Mouse (Mus musculus) heart, postnatal 4 days (tissue): ENCODE results near the gene Rhobtb3. TPM values are rescaled to one million over a fixed set of nuclear protein-coding genes. Genes with fewer than 3 reads are reported as not detected.

ENCODE experiments used
- DNase-seq: peaks from one replicate; pipeline ENCODE4 v3.0.0; 2021
- total RNA-seq, 2 experiments: library from RNA; stranded (reverse); gene quantifications; 2 replicates each; pipeline ENCODE4 v1.2.3; 2021

Gene Rhobtb3
- total RNA-seq: 10 to 100 TPM; 27.1 to 29.5 TPM

GRCm38 (mm10) chr13:75943189-75944043 lies at the start of gene Rhobtb3:
Gene Rhobtb3 (minus strand): TSS chr13:75943925.
- DNase-seq: peak; percentile 89

- DNase-seq: peak; percentile 19
These were observed 48.7 kb upstream of the Rhobtb3 start for GRCm38 (mm10) chr13:75992169-75993028.

- DNase-seq: peak; percentile 13
These were observed 44.4 kb upstream of the Rhobtb3 start for GRCm38 (mm10) chr13:75988096-75988495.

- DNase-seq: no peak
These were observed 38.2 kb upstream of the Rhobtb3 start for GRCm38 (mm10) chr13:75981901-75982300.

GRCm38 (mm10) chr13:75976649-75977048 lies 32.9 kb upstream of the Rhobtb3 start:
- DNase-seq: no peak

GRCm38 (mm10) chr13:75976218-75976617 lies 32.5 kb upstream of the Rhobtb3 start:
- no peak for DNase-seq

GRCm38 (mm10) chr13:75975629-75976028 lies 31.9 kb upstream of the Rhobtb3 start:
- no peak for DNase-seq

GRCm38 (mm10) chr13:75974481-75974880 lies 30.8 kb upstream of the Rhobtb3 start:
- no peak for DNase-seq

GRCm38 (mm10) chr13:75966850-75967249 lies 23.1 kb upstream of the Rhobtb3 start, which contains the start of gene Spata9:
Gene Spata9 (plus strand): TSS chr13:75967150.
- no peak for DNase-seq

- DNase-seq: no peak
These were observed 11.8 kb upstream of the Rhobtb3 start for GRCm38 (mm10) chr13:75955357-75955992.

GRCm38 (mm10) chr13:75950295-75950694 lies 6.6 kb upstream of the Rhobtb3 start:
- DNase-seq: no peak

- no peak for DNase-seq
These were observed 507 bp upstream of the Rhobtb3 start for GRCm38 (mm10) chr13:75944044-75944820.

GRCm38 (mm10) chr13:75942731-75943130 lies 994 bp downstream of the Rhobtb3 start:
- DNase-seq: peak; percentile 24

- no peak for DNase-seq
These were observed 2.0 kb downstream of the Rhobtb3 start for GRCm38 (mm10) chr13:75941518-75942295.

- no peak for DNase-seq
These were observed 2.8 kb downstream of the Rhobtb3 start for GRCm38 (mm10) chr13:75940791-75941517.

- DNase-seq: no peak
These were observed 4.9 kb downstream of the Rhobtb3 start for GRCm38 (mm10) chr13:75938866-75939265.

- DNase-seq: no peak
These were observed 10.4 kb downstream of the Rhobtb3 start for GRCm38 (mm10) chr13:75933287-75933686.

- peak; percentile 73 for DNase-seq
These were observed 12.7 kb downstream of the Rhobtb3 start for GRCm38 (mm10) chr13:75931073-75931472.

- DNase-seq: no peak
These were observed 13.1 kb downstream of the Rhobtb3 start for GRCm38 (mm10) chr13:75930660-75931059.

GRCm38 (mm10) chr13:75930023-75930422 lies 13.7 kb downstream of the Rhobtb3 start:
- no peak for DNase-seq
